Mouse (Mus musculus): ENCODE measurements around the gene Arhgef15. TPM values are rescaled to one million over a fixed set of nuclear protein-coding genes. Genes with fewer than 3 reads are reported as not detected.
"Not testable (repeated sequence)": the region's sequence is repeated elsewhere in the genome, so short reads cannot be mapped to it uniquely, and the experiment has no call there.

Gene Arhgef15
- total and polyA plus RNA-seq, 2 experiments from 2014 or later: 21.2 to 25.7 TPM

GRCm38 (mm10) chr11:68946001-68946400 is 11.3 kb downstream of the Arhgef15 start:
- Histone ChIP-seq H3K36me3 (ENCODE audit: insufficient read depth, low read length) (no peaks in the 10 kb centered on the region), H3K9ac (replicated peaks; ENCODE audit: low read length) (no peak overlapping the region), H3K27ac (peak overlapping the region; percentile 86; the same call in 1 of the 2 replicates), H3K9me3 (ENCODE audit: low read length) (no peaks in the 10 kb centered on the region), H3K27me3 (ENCODE audit: insufficient read depth, low read length) (no peaks in the 10 kb centered on the region), H3K4me2 (ENCODE audit: low read depth, low read length) (peak overlapping the region; percentile 58), H3K4me3 (ENCODE audit: low read length) (no peak overlapping the region), H3K4me1 (ENCODE audit: insufficient read depth, low read length) (no peaks in the 10 kb centered on the region)
- no peak for TF ChIP-seq CTCF (IDR thresholded peaks at IDR 0.05; ENCODE audit: low read depth)
- no peak for ATAC-seq
- WGBS: 83% methylated on average over 4 of the region's 4 CpGs
- no peak for DNase-seq (ENCODE audit: low spot score)

- H3K27ac ChIP-seq: no peak overlapping the region
- H3K4me1 ChIP-seq (ENCODE audit: insufficient read depth, low read length): no peaks in the 10 kb centered on the region
- H3K27me3 ChIP-seq (ENCODE audit: insufficient read depth, low read length): no peaks in the 10 kb centered on the region
- no peak overlapping the region for H3K4me2 ChIP-seq (ENCODE audit: low read depth, low read length)
- 89% methylated on average over 2 of the region's 2 CpGs for WGBS
- H3K9me3 ChIP-seq (ENCODE audit: low read length): no peaks in the 10 kb centered on the region
- H3K36me3 ChIP-seq (ENCODE audit: insufficient read depth, low read length): no peaks in the 10 kb centered on the region
- DNase-seq (ENCODE audit: low spot score) (no peak), ATAC-seq (no peak)
- TF ChIP-seq CTCF (IDR thresholded peaks at IDR 0.05; ENCODE audit: low read depth): no peak
- no peak overlapping the region for H3K9ac ChIP-seq (replicated peaks; ENCODE audit: low read length)
- no peak overlapping the region for H3K4me3 ChIP-seq (ENCODE audit: low read length)
Observed at GRCm38 (mm10) chr11:68945245-68945644, 12.0 kb downstream of the Arhgef15 start.

GRCm38 (mm10) chr11:68942731-68943130 is 14.5 kb downstream of the Arhgef15 start:
- Histone ChIP-seq H3K4me1 (ENCODE audit: insufficient read depth, low read length) (no peaks in the 10 kb centered on the region), H3K9ac (replicated peaks; ENCODE audit: low read length) (no peak overlapping the region), H3K9me3 (ENCODE audit: low read length) (no peaks in the 10 kb centered on the region), H3K27me3 (ENCODE audit: insufficient read depth, low read length) (no peaks in the 10 kb centered on the region), H3K4me2 (ENCODE audit: low read depth, low read length) (no peak overlapping the region), H3K27ac (no peak overlapping the region), H3K4me3 (ENCODE audit: low read length) (no peak overlapping the region), H3K36me3 (ENCODE audit: insufficient read depth, low read length) (no peaks in the 10 kb centered on the region)
- TF ChIP-seq CTCF (IDR thresholded peaks at IDR 0.05; ENCODE audit: low read depth): no peak
- WGBS: 91% methylated on average over 8 of the region's 8 CpGs
- ATAC-seq (no peak), DNase-seq (ENCODE audit: low spot score) (no peak)

GRCm38 (mm10) chr11:68940516-68940915 is 16.8 kb downstream of the Arhgef15 start:
- peak overlapping the region; percentile 55 for H3K9ac ChIP-seq (replicated peaks; ENCODE audit: low read length)
- TF ChIP-seq CTCF (IDR thresholded peaks at IDR 0.05; ENCODE audit: low read depth): no peak
- ATAC-seq: no peak
- no peaks in the 10 kb centered on the region for H3K9me3 ChIP-seq (ENCODE audit: low read length)
- no peaks in the 10 kb centered on the region for H3K4me1 ChIP-seq (ENCODE audit: insufficient read depth, low read length)
- H3K27ac ChIP-seq: peak overlapping the region; percentile 42; the same call in 1 of the 2 replicates
- H3K27me3 ChIP-seq (ENCODE audit: insufficient read depth, low read length): no peaks in the 10 kb centered on the region
- 46% methylated on average over 4 of the region's 4 CpGs for WGBS
- peak overlapping the region; percentile 44 for H3K4me3 ChIP-seq (ENCODE audit: low read length)
- no peaks in the 10 kb centered on the region for H3K36me3 ChIP-seq (ENCODE audit: insufficient read depth, low read length)
- no peak for DNase-seq (ENCODE audit: low spot score)
- peak overlapping the region; percentile 62 for H3K4me2 ChIP-seq (ENCODE audit: low read depth, low read length)

GRCm38 (mm10) chr11:68939451-68940304 is 17.6 kb downstream of the Arhgef15 start:
- WGBS: under 1% methylated on average over 16 of the region's 16 CpGs
- Histone ChIP-seq H3K9me3 (ENCODE audit: low read length) (no peaks in the 10 kb centered on the region), H3K27ac (peak overlapping the region; percentile 80), H3K4me3 (ENCODE audit: low read length) (peak overlapping the region; percentile 44), H3K27me3 (ENCODE audit: insufficient read depth, low read length) (no peaks in the 10 kb centered on the region), H3K9ac (replicated peaks; ENCODE audit: low read length) (peak overlapping the region; percentile 55), H3K36me3 (ENCODE audit: insufficient read depth, low read length) (no peaks in the 10 kb centered on the region), H3K4me1 (ENCODE audit: insufficient read depth, low read length) (no peaks in the 10 kb centered on the region), H3K4me2 (ENCODE audit: low read depth, low read length) (peak overlapping the region; percentile 62)
- peak; percentile 95 for DNase-seq (ENCODE audit: low spot score)
- peak; percentile 99 for ATAC-seq
- TF ChIP-seq CTCF (IDR thresholded peaks at IDR 0.05; ENCODE audit: low read depth): no peak

GRCm38 (mm10) chr11:68936951-68937350 is 20.3 kb downstream of the Arhgef15 start:
- not testable (repeated sequence) for ATAC-seq; H3K9me3 ChIP-seq (ENCODE audit: low read length); H3K27me3 ChIP-seq (ENCODE audit: insufficient read depth, low read length); H3K9ac ChIP-seq (replicated peaks; ENCODE audit: low read length); H3K4me2 ChIP-seq (ENCODE audit: low read depth, low read length); H3K4me1 ChIP-seq (ENCODE audit: insufficient read depth, low read length); H3K36me3 ChIP-seq (ENCODE audit: insufficient read depth, low read length); DNase-seq (ENCODE audit: low spot score); H3K4me3 ChIP-seq (ENCODE audit: low read length); H3K27ac ChIP-seq
- WGBS: 90% methylated on average over 4 of the region's 4 CpGs

Data from hindbrain, postnatal 0 days (tissue).